Mouse (Mus musculus): ENCODE data around the gene Gcsh.

- TF ChIP-seq EP300 (IDR thresholded peaks at IDR 0.05; ENCODE audit: low read depth), result no peak
- TF ChIP-seq CTCF (IDR thresholded peaks at IDR 0.05; ENCODE audit: low read depth), result no peak
Measured at GRCm38 (mm10) chr8:116978052-116978451, 15.3 kb downstream of the Gcsh start.

Data from heart, postnatal 0 days (tissue).